Mouse (Mus musculus) lung, postnatal 0 days (tissue): Measurements from ENCODE around the gene Gm11172. TPM values are rescaled to one million over a fixed set of nuclear protein-coding genes. Genes with fewer than 3 reads are reported as not detected.

ENCODE experiments used
- ATAC-seq: fragments of 200-750 bp; cut with Nextera tagmentation; 2 replicates; pipeline ENCODE4 v1.8.0; 2017; ENCODE audit warnings: moderate library complexity
- DNase-seq: peaks from one replicate; pipeline ENCODE4 v3.0.0-alpha.2; 2016; ENCODE audit warnings: low spot score
- H3K27ac ChIP-seq: fragments of 300-500 bp; sonication (generic); 2 replicates; pipeline ENCODE4 v1.5.1; 2014; ENCODE audit warnings: antibody characterized with exemption, mild to moderate bottlenecking, low read length, mixed read lengths
- H3K27me3 ChIP-seq: fragments of 300-500 bp; sonication (generic); replicated peaks from 2 replicates; pipeline ENCODE4 v1.6.1; 2014; ENCODE audit warnings: low read length, mixed read lengths; ENCODE audit not compliant: insufficient read depth
- H3K36me3 ChIP-seq: fragments of 300-500 bp; sonication (generic); 2 replicates; pipeline ENCODE4 v1.6.1; 2014; ENCODE audit warnings: low read length, mixed read lengths; ENCODE audit not compliant: insufficient read depth
- H3K4me1 ChIP-seq: fragments of 300-500 bp; sonication (generic); 2 replicates; pipeline ENCODE4 v1.6.1; 2014; ENCODE audit warnings: antibody characterized with exemption, low read depth, low read length, mixed read lengths; ENCODE audit not compliant: insufficient read depth
- H3K4me2 ChIP-seq: fragments of 300-500 bp; sonication (generic); replicated peaks from 2 replicates; pipeline ENCODE4 v1.6.1; 2014; ENCODE audit warnings: low read depth, mild to moderate bottlenecking, low read length, moderate library complexity, mixed read lengths
- H3K4me3 ChIP-seq: fragments of 300-500 bp; sonication (generic); 2 replicates; pipeline ENCODE4 v1.5.1; 2014; ENCODE audit warnings: low read depth, low read length
- H3K9ac ChIP-seq: fragments of 300-500 bp; sonication (generic); replicated peaks from 2 replicates; pipeline ENCODE4 v1.6.1; 2014; ENCODE audit warnings: low read depth, mild to moderate bottlenecking
- H3K9me3 ChIP-seq: fragments of 300-500 bp; sonication (generic); 2 replicates; pipeline ENCODE4 v1.6.1; 2016; ENCODE audit warnings: low read length, mixed read lengths
- CTCF ChIP-seq: IDR thresholded peaks from 2 replicates; pipeline ENCODE4 v1.5.1; 2016; ENCODE audit warnings: antibody characterized with exemption, mild to moderate bottlenecking
- EP300 ChIP-seq: IDR thresholded peaks from 2 replicates; pipeline ENCODE4 v1.6.1; 2016; ENCODE audit warnings: antibody characterized with exemption, mild to moderate bottlenecking, control low read depth
- WGBS: fragments of 180-500 bp; shearing (Covaris S2); extraction: QIAGEN DNeasy Blood & Tissue Kit; methylation state at CpG from one replicate; pipeline ENCODE4 v1.1.7; 2014; 5-methylcytosine and 5-hydroxymethylcytosine counted together
- polyA plus RNA-seq: library from polyadenylated mRNA; unstranded; fragments of >200 nt; fragmentation: Nextera tagmentation; extraction: Ambion mirVana; gene quantifications from 2 replicates; pipeline ENCODE4 v1.2.1, GENCODE M21; 2015

Gm11172 gene
- polyA plus RNA-seq, 1 experiment from 2014 or later = not detected

DNA sequence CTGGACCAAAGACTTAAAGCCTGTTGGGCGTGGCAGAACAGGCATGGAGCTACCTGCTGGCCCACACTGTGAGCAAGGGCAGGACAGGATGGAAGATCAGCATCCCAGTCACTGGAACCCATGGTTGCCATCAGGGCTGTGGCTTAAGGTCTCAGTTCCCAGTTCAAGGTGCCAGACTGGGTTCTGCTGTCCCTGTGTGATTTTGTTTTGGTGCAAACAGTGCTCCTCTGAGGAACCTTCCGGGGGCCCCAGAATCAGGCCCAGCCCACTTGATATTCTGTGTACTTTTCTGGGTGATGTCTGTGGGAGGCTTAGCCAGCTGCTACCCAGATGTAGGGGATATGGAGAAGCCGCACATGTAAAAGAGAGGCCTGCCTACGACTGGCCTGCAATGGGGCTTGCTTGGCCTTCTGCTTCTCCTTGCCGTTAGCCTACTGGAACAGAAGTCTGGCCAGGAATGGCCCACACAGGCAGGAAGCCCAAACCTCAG, 32.0 kb upstream of the Gm11172 start:
- peaks cover 10% of the 10 kb centered on the region; the same call in 1 of the 2 replicates for H3K4me1 ChIP-seq
- no peak overlapping the region for H3K27ac ChIP-seq
- 70% methylated on average over 5 of the region's 5 CpGs for WGBS
- ATAC-seq = no peak
- TF ChIP-seq CTCF = no peak
- TF ChIP-seq EP300 = no peak
- H3K9ac ChIP-seq = no peak overlapping the region
- DNase-seq = no peak
- no peaks in the 10 kb centered on the region for H3K27me3 ChIP-seq
- H3K4me3 ChIP-seq = no peak overlapping the region
- no peaks in the 10 kb centered on the region for H3K9me3 ChIP-seq
- no peaks in the 10 kb centered on the region for H3K36me3 ChIP-seq
- H3K4me2 ChIP-seq = no peak overlapping the region

DNA sequence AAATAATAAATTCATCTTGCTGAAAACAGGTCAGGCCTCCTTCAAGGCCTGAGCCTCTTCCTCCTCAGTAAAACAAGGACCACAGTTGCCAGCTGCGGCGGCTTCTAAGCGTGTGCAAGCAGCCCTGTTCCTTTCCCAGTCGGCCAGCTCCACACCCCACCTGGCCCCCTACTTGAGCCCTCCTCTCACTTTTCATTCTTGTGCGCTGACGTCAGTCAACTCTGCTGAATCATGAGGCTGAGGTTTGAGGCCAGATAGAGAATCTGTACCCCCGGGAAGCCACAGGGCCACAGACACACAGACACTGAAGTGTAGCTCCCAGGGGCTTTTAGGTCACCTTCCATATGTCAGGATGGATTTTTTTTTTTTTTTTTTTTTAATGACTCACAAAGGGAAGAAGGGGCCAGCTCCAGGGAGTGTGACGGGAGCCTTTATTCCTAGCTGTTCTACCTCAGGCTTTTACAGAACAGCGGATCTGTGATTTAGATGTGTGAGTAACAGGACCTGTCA, 30.8 kb upstream of the Gm11172 start:
- H3K9ac ChIP-seq = no peak overlapping the region
- H3K9me3 ChIP-seq = no peaks in the 10 kb centered on the region
- peaks cover 10% of the 10 kb centered on the region; the same call in 1 of the 2 replicates for H3K4me1 ChIP-seq
- H3K27ac ChIP-seq = no peak overlapping the region
- DNase-seq = peak; percentile 59
- no peak for ATAC-seq
- no peak for TF ChIP-seq CTCF
- TF ChIP-seq EP300 = no peak
- no peak overlapping the region for H3K4me2 ChIP-seq
- no peak overlapping the region for H3K4me3 ChIP-seq
- 62% methylated on average over 9 of the region's 9 CpGs for WGBS
- H3K27me3 ChIP-seq = no peaks in the 10 kb centered on the region
- no peaks in the 10 kb centered on the region for H3K36me3 ChIP-seq

DNA sequence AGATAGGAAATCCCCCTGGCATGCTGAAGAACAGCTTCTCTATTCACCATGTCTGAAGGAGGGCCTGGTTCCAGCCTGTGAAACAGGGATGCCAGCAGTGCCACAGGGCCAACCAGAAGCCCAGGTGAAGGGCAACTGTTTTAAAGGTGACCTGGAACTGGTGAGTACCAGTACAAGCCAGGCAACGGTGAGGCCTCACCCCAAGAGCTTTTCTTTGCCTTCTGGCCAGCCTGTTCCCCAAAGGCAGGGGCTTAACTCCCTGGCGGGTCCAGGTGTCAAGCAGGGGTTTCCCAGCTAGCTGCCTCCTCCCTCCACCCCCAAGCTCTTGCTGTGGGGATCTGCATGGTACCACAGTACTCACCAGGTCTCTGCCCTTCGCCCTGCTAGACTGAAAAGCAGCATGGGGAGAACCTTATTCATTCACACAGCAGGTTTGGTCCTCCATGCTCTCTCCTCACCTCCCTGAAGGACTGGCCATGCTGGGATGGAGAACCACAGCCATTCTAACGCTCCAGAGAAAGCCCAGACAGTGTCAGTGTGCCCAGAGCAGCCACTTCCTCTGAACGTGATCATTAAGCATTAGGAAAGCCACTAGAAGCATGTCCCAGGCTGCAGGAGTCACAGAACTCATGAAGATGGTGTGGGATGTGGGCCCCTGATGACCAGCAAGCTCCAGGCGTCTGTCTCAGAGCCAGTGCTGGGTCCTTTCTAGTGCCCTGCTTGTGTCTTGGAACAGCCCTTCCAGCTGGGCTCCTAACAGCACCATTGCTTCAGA, 30.2 kb upstream of the Gm11172 start:
- ATAC-seq (no peak), DNase-seq (no peak)
- Histone ChIP-seq H3K4me3 (no peak overlapping the region), H3K9ac (no peak overlapping the region), H3K4me2 (0 out of 2 replicates have a peak overlapping the region, but pooled peaks have one; percentile 98), H3K36me3 (no peaks in the 10 kb centered on the region), H3K9me3 (no peaks in the 10 kb centered on the region), H3K27me3 (no peaks in the 10 kb centered on the region), H3K4me1 (peaks cover 10% of the 10 kb centered on the region; the same call in 1 of the 2 replicates), H3K27ac (no peak overlapping the region)
- no peak for TF ChIP-seq CTCF
- TF ChIP-seq EP300 = no peak
- 54% methylated on average over 6 of the region's 6 CpGs for WGBS

GRCm38 (mm10) chr16:10783152-10783434, 29.6 kb upstream of the Gm11172 start:
- Histone ChIP-seq H3K36me3 (no peaks in the 10 kb centered on the region), H3K27ac (no peak overlapping the region), H3K4me2 (0 out of 2 replicates have a peak overlapping the region, but pooled peaks have one; percentile 98), H3K9ac (no peak overlapping the region), H3K4me3 (no peak overlapping the region), H3K27me3 (no peaks in the 10 kb centered on the region), H3K9me3 (no peaks in the 10 kb centered on the region), H3K4me1 (peaks cover 10% of the 10 kb centered on the region; the same call in 1 of the 2 replicates)
- DNase-seq = peak; percentile 35
- no peak for ATAC-seq
- 27% methylated on average over 1 of the region's 1 CpGs for WGBS
- TF ChIP-seq EP300 (no peak), CTCF (no peak)

DNA sequence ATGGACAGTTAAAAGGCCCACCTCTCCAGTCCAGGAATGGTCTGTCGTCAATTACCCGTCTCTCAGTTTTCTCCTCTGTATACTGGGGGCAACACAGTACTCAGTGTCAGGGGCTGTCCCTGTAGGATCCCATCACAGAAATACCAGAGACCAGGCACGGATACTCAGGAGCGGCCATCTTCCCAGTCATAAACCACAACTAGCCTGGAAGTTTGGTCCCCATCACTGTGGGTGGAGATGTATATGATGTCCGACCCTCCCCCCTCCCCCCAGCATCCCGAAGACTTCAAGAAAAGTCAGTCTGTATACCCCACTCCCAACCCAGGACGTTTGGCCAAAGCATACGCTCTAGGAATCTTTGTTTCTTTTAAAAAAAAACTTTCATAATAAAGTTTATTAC, 29.3 kb upstream of the Gm11172 start:
- no peak overlapping the region for H3K9ac ChIP-seq
- ATAC-seq (no peak), DNase-seq (no peak)
- no peaks in the 10 kb centered on the region for H3K9me3 ChIP-seq
- H3K4me3 ChIP-seq = peak overlapping the region; percentile 81; the same call in 1 of the 2 replicates
- WGBS = 53% methylated on average over 8 of the region's 8 CpGs
- H3K27ac ChIP-seq = no peak overlapping the region
- no peaks in the 10 kb centered on the region for H3K36me3 ChIP-seq
- H3K4me2 ChIP-seq = 0 out of 2 replicates have a peak overlapping the region, but pooled peaks have one; percentile 98
- peaks cover 10% of the 10 kb centered on the region; the same call in 1 of the 2 replicates for H3K4me1 ChIP-seq
- H3K27me3 ChIP-seq = no peaks in the 10 kb centered on the region
- TF ChIP-seq CTCF (no peak), EP300 (no peak)

DNA sequence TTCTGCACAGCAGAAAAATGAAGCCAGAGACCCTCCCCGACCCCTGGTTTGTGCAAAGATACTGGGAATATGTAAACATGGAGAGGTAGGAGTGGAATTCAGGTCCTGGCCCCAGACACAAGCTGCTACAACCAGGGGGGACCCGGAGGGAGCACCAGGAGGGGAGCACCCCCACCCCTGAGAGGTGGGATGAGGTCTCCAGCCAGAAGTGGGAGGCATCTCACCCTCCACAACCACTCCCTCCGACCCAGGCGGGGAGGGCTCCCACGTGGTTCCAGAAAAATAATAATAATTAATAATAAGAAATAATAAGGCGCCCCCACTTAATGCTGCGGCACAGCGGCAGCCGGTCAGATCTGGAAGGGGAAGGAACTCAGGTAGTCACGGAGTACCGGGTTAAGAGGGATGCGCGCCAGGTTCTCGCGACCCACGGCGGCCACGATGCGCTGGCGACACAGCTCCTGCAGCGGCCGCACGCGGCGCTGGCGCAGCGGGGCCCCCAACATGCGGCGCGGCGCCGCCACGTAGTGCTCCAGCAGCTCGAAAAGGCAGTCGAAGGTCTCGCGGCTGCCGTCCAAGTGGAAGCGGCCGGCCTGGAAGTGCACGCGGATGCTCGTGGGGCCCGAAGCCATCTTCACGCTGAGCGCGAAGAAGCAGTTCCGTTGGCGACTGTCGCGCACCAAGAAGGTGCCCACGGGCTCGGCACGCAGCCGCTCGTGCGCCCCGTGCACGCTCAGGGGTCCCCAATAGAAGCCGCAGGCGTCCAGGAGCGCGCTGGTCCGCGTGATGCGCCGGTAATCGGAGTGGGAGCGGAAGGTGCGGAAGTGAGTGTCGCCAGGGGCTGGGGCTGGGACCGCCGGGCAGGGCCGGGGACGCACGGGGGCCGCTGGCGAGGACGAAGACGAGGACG, 28.6 kb upstream of the Gm11172 start:
- peaks cover 10% of the 10 kb centered on the region; the same call in 1 of the 2 replicates for H3K4me1 ChIP-seq
- DNase-seq = peak; percentile 59
- H3K27me3 ChIP-seq = no peaks in the 10 kb centered on the region

More for the DNA sequence above, 28.6 kb upstream of the Gm11172 start:
- ATAC-seq = no peak
- Histone ChIP-seq H3K9ac (peak overlapping the region; percentile 23), H3K4me3 (peak overlapping the region; percentile 81), H3K27ac (peak overlapping the region; percentile 96; the same call in 1 of the 2 replicates), H3K4me2 (peak overlapping the region; percentile 98), H3K36me3 (no peaks in the 10 kb centered on the region), H3K9me3 (no peaks in the 10 kb centered on the region)
- WGBS = 1% methylated on average over 72 of the region's 81 CpGs
- TF ChIP-seq EP300 (no peak), CTCF (peak; percentile 48)
